Mouse (Mus musculus) hindbrain, embryonic 12.5 days (tissue): ENCODE data around the gene Cacna1e. TPM values are rescaled to one million over a fixed set of nuclear protein-coding genes. Genes with fewer than 3 reads are reported as not detected.

Source experiments
- ATAC-seq: fragments of 200-750 bp; cut with Nextera tagmentation; 2 replicates; pipeline ENCODE4 v1.8.0; 2017; ENCODE audit warnings: moderate TSS enrichment; ENCODE audit not compliant: low FRiP score
- H3K27ac ChIP-seq: fragments of 300-500 bp; sonication (generic); 2 replicates; pipeline ENCODE4 v1.5.1; 2016; ENCODE audit warnings: mild to moderate bottlenecking
- H3K27me3 ChIP-seq: fragments of 300-500 bp; sonication (generic); 2 replicates; pipeline ENCODE4 v1.6.1; 2016; ENCODE audit warnings: mild to moderate bottlenecking
- H3K36me3 ChIP-seq: fragments of 300-500 bp; sonication (generic); 2 replicates; pipeline ENCODE4 v1.6.1; 2016; ENCODE audit warnings: mild to moderate bottlenecking
- H3K4me1 ChIP-seq: fragments of 300-500 bp; sonication (generic); 2 replicates; pipeline ENCODE4 v1.6.1; 2016
- H3K4me2 ChIP-seq: fragments of 300-500 bp; sonication (generic); replicated peaks from 2 replicates; pipeline ENCODE4 v1.6.1; 2016; ENCODE audit warnings: mild to moderate bottlenecking
- H3K4me3 ChIP-seq: fragments of 300-500 bp; sonication (generic); 2 replicates; pipeline ENCODE4 v1.5.1; 2016; ENCODE audit warnings: mild to moderate bottlenecking
- H3K9ac ChIP-seq: fragments of 300-500 bp; sonication (generic); 2 replicates; pipeline ENCODE4 v1.6.1; 2016; ENCODE audit warnings: mild to moderate bottlenecking, moderate library complexity
- H3K9me3 ChIP-seq: fragments of 300-500 bp; sonication (generic); replicated peaks from 2 replicates; pipeline ENCODE4 v1.6.1; 2016; ENCODE audit warnings: mild to moderate bottlenecking
- WGBS: fragments of 180-500 bp; shearing (Covaris S2); methylation state at CpG from one replicate; pipeline ENCODE4 v1.1.7; 2016; 5-methylcytosine and 5-hydroxymethylcytosine counted together
- polyA plus RNA-seq: library from polyadenylated mRNA; unstranded; fragments of >200 nt; fragmentation: Nextera tagmentation; extraction: Ambion mirVana; gene quantifications from 2 replicates; pipeline ENCODE4 v1.2.1, GENCODE M21; 2016

Cacna1e gene
- polyA plus RNA-seq, 1 experiment from 2014 or later = 4.6 TPM

DNA sequence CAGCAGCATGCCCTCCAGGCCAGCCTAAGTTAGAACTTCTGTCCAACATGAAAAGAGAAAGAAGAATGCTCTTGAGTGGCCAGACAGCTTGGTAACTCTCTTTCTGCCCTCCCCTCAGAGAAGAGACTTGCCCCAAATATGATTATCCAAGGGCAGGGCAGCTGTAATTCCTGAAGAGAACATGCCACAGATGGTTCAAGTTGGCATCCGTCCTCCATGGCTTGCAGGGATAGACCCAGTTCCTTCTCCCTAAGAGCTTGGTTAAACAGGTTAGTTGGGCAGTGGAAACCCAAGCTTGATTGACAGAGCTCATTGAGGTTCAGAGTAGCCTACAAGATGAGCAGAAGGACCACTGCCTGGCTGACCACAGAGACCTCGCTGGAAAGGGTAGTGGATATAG lies 85.5 kb downstream of the Cacna1e start:
- no peak overlapping the region for H3K27ac ChIP-seq
- WGBS = 74% methylated on average over 2 of the region's 2 CpGs
- H3K4me3 ChIP-seq = no peak overlapping the region
- H3K4me1 ChIP-seq = no peaks in the 10 kb centered on the region
- no peak overlapping the region for H3K4me2 ChIP-seq
- ATAC-seq = no peak
- no peaks in the 10 kb centered on the region for H3K9me3 ChIP-seq
- H3K36me3 ChIP-seq = no peaks in the 10 kb centered on the region
- H3K27me3 ChIP-seq = 0 out of 2 replicates have a peak, but pooled peaks cover 2% of the 10 kb centered on the region
- no peak overlapping the region for H3K9ac ChIP-seq

DNA sequence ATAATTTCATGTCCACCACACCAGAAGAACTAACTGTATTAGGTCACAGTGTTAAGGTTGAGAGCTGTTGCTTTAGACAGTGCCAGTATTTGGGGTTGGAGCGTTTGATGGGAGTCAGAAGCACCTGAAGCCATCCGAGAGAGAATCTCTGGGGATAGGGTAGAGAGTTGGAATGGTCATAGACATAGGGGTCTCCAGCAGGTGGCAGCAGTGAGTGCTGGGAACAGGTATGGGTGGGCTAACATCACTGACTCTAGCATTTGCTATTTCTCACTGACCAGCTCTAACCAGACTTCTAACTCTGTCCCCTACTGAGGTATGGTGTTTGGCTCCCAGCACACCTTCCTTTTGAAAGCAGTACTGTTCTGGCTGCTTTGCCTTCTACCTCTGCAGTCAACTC lies 87.6 kb downstream of the Cacna1e start:
- no peak overlapping the region for H3K9ac ChIP-seq
- H3K27ac ChIP-seq = no peak overlapping the region
- no peaks in the 10 kb centered on the region for H3K36me3 ChIP-seq
- H3K4me2 ChIP-seq = no peak overlapping the region
- H3K9me3 ChIP-seq = no peaks in the 10 kb centered on the region
- peaks cover 1% of the 10 kb centered on the region; the same call in 1 of the 2 replicates for H3K4me1 ChIP-seq
- 66% methylated on average over 2 of the region's 2 CpGs for WGBS
- ATAC-seq = no peak
- no peak overlapping the region for H3K4me3 ChIP-seq
- peaks cover 9% of the 10 kb centered on the region; the same call in 1 of the 2 replicates for H3K27me3 ChIP-seq

DNA sequence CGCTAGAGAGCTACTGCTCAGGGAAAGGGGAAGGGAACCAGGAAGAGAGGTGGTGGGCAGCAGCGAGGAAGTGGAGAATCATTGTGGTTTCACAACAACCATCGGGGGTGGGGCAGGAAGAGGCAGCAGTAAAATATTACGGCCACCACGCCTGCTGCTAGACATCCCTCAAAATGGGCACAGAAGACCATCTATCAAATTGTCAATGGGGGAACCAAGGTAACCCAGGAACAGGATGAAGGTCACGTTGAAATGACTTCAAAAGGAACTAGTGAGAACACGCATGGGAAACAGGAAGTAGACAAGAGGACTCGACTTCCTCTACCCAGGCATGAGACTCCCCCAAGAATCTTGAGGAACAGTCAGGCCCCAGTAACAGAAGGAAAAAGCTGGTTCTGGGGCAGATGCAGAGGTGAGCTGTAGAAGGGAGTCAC lies 89.8 kb downstream of the Cacna1e start:
- no peak overlapping the region for H3K9ac ChIP-seq
- H3K4me1 ChIP-seq = peaks cover 5% of the 10 kb centered on the region; the same call in 1 of the 2 replicates
- H3K27me3 ChIP-seq = peaks cover 10% of the 10 kb centered on the region; the same call in 1 of the 2 replicates
- H3K4me2 ChIP-seq = no peak overlapping the region
- no peak for ATAC-seq
- H3K36me3 ChIP-seq = no peaks in the 10 kb centered on the region
- no peaks in the 10 kb centered on the region for H3K9me3 ChIP-seq
- H3K27ac ChIP-seq = no peak overlapping the region
- WGBS = 84% methylated on average over 8 of the region's 8 CpGs
- H3K4me3 ChIP-seq = no peak overlapping the region

DNA sequence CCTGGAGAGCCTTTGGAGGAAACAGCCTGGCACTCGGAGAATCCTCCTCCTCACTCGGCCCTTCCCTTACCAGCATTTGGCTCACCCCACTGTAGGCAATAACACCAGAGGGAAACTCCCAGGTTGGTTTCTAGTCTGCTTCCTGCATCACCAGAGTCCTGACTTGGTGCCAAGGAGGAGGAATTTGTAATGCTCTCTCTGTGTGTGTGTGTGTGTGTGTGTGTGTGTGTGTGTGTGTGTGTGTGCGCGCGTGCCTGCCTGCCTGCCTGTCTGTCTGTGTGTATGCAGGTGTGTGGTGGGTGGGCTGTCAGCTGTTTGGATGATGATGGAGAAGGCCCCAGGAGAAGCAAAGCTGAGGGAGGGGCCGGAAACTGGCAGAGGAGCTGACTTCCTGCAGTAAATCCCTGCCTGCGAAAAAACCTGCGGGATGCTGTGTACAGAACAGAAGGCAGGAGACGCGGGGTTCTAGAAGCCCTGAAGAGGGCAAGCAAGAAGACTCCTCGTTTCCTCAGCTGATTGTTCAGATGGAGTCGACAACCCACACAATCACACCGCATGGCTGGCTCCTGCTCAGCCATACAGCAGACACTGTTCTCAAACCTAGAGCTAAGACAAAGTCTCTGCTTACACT lies 92.6 kb downstream of the Cacna1e start:
- no peak overlapping the region for H3K27ac ChIP-seq
- H3K27me3 ChIP-seq = peaks cover 8% of the 10 kb centered on the region; the same call in 1 of the 2 replicates
- no peak overlapping the region for H3K4me2 ChIP-seq
- no peaks in the 10 kb centered on the region for H3K36me3 ChIP-seq
- WGBS = 72% methylated on average over 13 of the region's 13 CpGs
- no peak overlapping the region for H3K4me3 ChIP-seq
- no peak for ATAC-seq
- no peaks in the 10 kb centered on the region for H3K9me3 ChIP-seq
- H3K9ac ChIP-seq = no peak overlapping the region
- H3K4me1 ChIP-seq = peaks cover 7% of the 10 kb centered on the region; the same call in 1 of the 2 replicates

DNA sequence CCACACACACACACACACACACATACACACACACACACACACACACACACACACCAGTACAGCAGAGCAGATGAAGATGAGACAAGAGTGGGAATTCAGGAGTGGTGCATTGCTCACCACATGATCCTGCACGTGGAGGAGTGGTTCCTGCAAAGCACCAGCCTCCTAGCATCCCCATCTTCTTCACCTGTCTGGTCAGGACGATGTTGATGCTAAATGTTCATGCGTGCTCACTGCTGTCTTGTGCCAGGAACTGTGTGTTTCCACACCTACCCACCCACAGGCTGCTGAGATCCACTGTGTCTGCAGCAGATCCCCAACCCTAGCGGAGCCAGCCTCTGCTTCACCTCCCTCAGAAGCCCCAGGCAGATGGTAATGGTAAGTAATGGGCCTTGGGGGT lies 95.8 kb downstream of the Cacna1e start:
- Histone ChIP-seq H3K9me3 (no peaks in the 10 kb centered on the region), H3K4me2 (no peak overlapping the region), H3K4me1 (peaks cover 11% of the 10 kb centered on the region), H3K27me3 (peaks cover 13% of the 10 kb centered on the region; the same call in 1 of the 2 replicates), H3K9ac (no peak overlapping the region), H3K36me3 (no peaks in the 10 kb centered on the region), H3K4me3 (no peak overlapping the region), H3K27ac (no peak overlapping the region)
- ATAC-seq = peak; percentile 8; the same call in 1 of the 2 replicates
- WGBS = 83% methylated on average over 4 of the region's 4 CpGs

DNA sequence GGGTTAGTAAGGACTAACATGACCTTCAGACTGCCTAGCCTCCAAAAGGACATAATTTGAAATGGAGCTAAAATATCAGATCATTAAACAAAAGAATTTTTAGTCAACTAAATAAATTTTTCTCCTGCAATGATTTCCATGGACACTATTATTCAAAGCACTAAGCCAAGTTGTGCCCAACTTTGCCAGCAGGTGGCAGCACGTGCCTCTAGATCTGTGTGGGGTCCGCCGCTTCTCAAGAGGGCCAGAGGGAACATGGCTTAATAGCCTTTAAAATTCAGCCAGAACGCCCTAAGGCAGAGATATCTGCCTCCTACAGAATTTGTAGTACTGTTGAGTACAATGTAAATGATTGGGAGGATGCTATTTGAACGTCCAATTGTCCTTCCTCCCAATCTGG lies 96.2 kb downstream of the Cacna1e start:
- H3K4me2 ChIP-seq = no peak overlapping the region
- H3K27ac ChIP-seq = no peak overlapping the region
- H3K4me3 ChIP-seq = no peak overlapping the region
- peaks cover 11% of the 10 kb centered on the region for H3K4me1 ChIP-seq
- H3K27me3 ChIP-seq = peaks cover 13% of the 10 kb centered on the region; the same call in 1 of the 2 replicates
- 11% methylated on average over 5 of the region's 5 CpGs for WGBS
- no peaks in the 10 kb centered on the region for H3K9me3 ChIP-seq
- no peaks in the 10 kb centered on the region for H3K36me3 ChIP-seq
- H3K9ac ChIP-seq = no peak overlapping the region
- peak; percentile 23; the same call in 1 of the 2 replicates for ATAC-seq

DNA sequence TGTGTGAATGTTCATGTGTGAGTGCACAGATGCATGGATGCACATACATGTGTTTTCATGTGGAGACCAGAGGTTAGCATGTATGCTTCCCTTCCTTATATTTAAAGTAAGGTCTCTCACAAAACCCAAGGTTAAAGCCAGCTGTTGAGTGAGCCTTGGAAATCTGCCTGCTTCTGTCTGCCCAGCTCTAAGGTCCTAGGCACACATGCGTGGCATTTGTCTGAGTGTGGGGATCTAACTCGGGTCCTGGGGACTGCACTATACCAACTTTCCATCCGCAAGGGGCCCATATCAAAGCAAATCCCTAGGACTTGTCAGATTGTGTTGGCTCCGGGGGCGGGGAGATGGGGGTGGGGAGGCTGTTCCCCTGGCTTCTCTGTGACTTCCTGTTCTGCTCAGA lies 96.9 kb downstream of the Cacna1e start:
- ATAC-seq = no peak
- Histone ChIP-seq H3K9ac (no peak overlapping the region), H3K4me1 (peaks cover 11% of the 10 kb centered on the region), H3K4me2 (no peak overlapping the region), H3K27me3 (peaks cover 13% of the 10 kb centered on the region; the same call in 1 of the 2 replicates), H3K4me3 (no peak overlapping the region), H3K36me3 (no peaks in the 10 kb centered on the region), H3K9me3 (no peaks in the 10 kb centered on the region), H3K27ac (no peak overlapping the region)
- WGBS = 67% methylated on average over 5 of the region's 5 CpGs

DNA sequence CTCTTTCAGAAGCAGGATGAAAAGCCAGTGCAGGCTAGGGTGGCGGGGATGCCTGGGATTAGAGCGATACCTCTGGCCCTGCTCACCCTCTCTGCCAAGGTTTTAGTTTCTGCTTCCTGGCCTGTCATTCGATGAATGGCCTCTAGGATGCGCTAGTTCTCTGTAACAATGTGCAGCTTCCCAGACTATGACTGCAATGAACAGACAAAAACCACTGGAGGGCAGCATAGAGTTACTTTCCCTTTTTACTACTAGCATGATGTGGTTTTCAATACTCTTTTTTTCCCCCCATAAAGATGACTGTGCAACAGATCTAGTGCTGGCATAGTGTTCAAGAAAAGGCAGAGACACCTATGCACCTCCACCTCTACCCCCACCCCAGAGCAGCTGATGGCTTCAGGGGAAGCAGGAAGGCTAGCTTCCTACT lies 98.0 kb downstream of the Cacna1e start:
- no peak overlapping the region for H3K4me2 ChIP-seq
- H3K4me1 ChIP-seq = peaks cover 6% of the 10 kb centered on the region
- no peaks in the 10 kb centered on the region for H3K36me3 ChIP-seq
- H3K4me3 ChIP-seq = no peak overlapping the region
- 8% methylated on average over 4 of the region's 4 CpGs for WGBS
- H3K9me3 ChIP-seq = no peaks in the 10 kb centered on the region
- peak; percentile 38 for ATAC-seq
- H3K9ac ChIP-seq = no peak overlapping the region
- no peak overlapping the region for H3K27ac ChIP-seq
- 0 out of 2 replicates have a peak, but pooled peaks cover 6% of the 10 kb centered on the region for H3K27me3 ChIP-seq

DNA sequence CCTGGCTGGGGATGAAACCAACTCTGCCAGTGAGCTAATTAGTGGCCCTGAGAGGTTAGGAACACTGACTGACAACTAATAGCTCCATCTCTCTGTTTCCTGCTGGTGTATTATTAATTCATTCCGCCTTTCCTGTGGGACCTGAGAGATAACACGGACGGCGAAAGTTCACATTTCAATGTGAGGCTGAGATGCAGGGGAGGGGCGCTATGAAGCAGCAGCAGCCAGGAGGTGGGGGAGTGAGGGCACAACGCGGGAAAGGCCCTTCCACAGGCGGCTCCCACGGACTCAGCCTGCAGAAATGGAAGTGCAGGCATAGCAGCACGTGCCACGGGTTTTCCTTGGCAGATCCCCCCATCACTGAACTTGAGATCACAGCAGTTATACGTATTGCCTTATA lies 99.4 kb downstream of the Cacna1e start:
- H3K4me1 ChIP-seq = peaks cover 6% of the 10 kb centered on the region
- no peak for ATAC-seq
- H3K27ac ChIP-seq = no peak overlapping the region
- no peak overlapping the region for H3K9ac ChIP-seq
- no peak overlapping the region for H3K4me3 ChIP-seq
- no peaks in the 10 kb centered on the region for H3K9me3 ChIP-seq
- 0 out of 2 replicates have a peak, but pooled peaks cover 6% of the 10 kb centered on the region for H3K27me3 ChIP-seq
- H3K4me2 ChIP-seq = no peak overlapping the region
- no peaks in the 10 kb centered on the region for H3K36me3 ChIP-seq
- WGBS = 25% methylated on average over 12 of the region's 12 CpGs

DNA sequence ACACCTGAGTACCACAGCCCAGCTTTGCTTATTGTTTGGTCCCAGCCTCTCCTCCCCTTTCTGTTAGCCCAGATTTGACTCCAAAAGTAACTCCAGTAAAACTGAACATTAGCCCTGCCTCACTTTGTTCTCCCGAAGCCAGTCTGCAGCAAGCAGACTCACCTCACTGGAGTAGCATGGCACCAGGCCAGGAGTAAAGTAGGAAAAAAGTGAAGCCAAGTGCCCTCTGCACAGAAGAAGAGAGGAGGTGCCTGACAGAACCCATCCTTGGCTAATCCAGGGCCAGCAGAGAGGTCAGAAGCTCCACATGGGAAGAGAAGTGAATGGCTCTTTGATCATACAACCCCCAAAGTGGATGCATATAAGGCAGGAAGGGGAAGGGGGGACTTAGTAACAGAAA lies 100.8 kb downstream of the Cacna1e start:
- Histone ChIP-seq H3K27me3 (0 out of 2 replicates have a peak, but pooled peaks cover 6% of the 10 kb centered on the region), H3K36me3 (no peaks in the 10 kb centered on the region), H3K4me2 (no peak overlapping the region), H3K9ac (no peak overlapping the region), H3K4me1 (peaks cover 6% of the 10 kb centered on the region), H3K27ac (no peak overlapping the region), H3K4me3 (no peak overlapping the region), H3K9me3 (no peaks in the 10 kb centered on the region)
- ATAC-seq = no peak
- WGBS = 70% methylated on average over 1 of the region's 1 CpGs

DNA sequence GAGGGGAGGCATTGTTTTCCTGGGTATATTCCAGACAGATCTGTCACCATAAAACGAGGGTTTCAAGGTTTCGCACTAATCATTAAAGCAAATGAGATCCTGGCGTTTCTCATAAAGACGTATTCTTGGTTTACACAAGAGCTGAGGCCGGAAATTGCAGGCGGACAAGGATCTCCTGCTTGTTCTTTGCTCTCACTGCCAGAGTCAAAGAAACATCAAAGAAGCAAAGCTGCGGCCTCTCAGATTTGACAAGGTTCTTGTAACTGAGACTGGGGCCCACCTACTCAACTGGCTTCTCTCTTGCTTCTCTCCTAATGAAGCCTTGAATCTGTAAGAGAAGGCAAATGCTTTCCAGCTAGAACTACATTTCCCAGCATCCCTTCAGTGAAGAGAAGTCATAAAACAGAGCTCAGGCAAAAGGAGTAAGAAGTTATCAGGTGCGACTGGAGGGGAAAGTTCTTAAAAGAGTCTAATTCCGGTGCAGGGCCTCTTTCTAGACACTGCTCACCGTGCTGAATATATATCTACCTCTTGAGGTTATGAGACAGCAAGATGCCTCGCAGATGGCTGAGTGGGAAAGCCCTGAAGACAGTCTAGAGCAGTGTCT lies 104.3 kb downstream of the Cacna1e start:
- Histone ChIP-seq H3K9me3 (no peaks in the 10 kb centered on the region), H3K27me3 (0 out of 2 replicates have a peak, but pooled peaks cover 2% of the 10 kb centered on the region), H3K36me3 (no peaks in the 10 kb centered on the region), H3K4me2 (no peak overlapping the region), H3K4me1 (peaks cover 4% of the 10 kb centered on the region), H3K27ac (no peak overlapping the region), H3K9ac (no peak overlapping the region), H3K4me3 (no peak overlapping the region)
- 74% methylated on average over 11 of the region's 11 CpGs for WGBS
- ATAC-seq = no peak

DNA sequence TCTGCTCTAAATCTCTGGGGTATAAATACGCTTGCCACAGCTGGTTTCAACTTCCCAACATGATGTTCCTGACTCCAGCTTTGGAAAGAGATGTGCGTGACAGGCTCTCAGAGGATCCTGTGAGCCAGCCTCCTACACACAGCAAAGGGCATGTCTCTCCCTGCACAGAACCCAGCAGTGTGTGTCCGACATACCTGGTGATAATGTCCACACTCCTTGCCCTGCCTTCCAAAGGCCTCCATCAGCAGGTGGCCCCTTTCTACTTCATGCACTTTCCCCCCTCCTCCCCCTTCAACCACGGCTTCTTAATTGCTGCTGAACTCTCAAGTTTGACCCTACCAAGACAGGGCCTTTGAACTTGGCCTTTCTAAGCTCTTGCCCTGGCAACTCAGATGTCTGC lies 108.0 kb downstream of the Cacna1e start:
- Histone ChIP-seq H3K36me3 (no peaks in the 10 kb centered on the region), H3K27me3 (no peaks in the 10 kb centered on the region), H3K4me2 (no peak overlapping the region), H3K9ac (no peak overlapping the region), H3K4me3 (no peak overlapping the region), H3K9me3 (no peaks in the 10 kb centered on the region), H3K27ac (no peak overlapping the region), H3K4me1 (no peaks in the 10 kb centered on the region)
- WGBS = 73% methylated on average over 4 of the region's 4 CpGs
- ATAC-seq = no peak
